Mouse (Mus musculus) liver, adult 2 months (tissue): ENCODE measurements around the gene Ptges3l.
A peak's percentile ranks its signal among the peaks of the same experiment; 100 is the strongest.

Experiments used
- CTCF ChIP-seq: fragments of 200-500 bp; IDR thresholded peaks from 2 replicates; pipeline ENCODE4 v1.5.1; 2011; ENCODE audit warnings: low read depth, low read length, control low read depth
- POLR2A ChIP-seq: fragments of 200-500 bp; IDR thresholded peaks from 2 replicates; pipeline ENCODE4 v1.6.1; 2011; ENCODE audit warnings: low read length, control low read depth; ENCODE audit not compliant: insufficient read depth; ENCODE audit errors: extremely low read depth

DNA sequence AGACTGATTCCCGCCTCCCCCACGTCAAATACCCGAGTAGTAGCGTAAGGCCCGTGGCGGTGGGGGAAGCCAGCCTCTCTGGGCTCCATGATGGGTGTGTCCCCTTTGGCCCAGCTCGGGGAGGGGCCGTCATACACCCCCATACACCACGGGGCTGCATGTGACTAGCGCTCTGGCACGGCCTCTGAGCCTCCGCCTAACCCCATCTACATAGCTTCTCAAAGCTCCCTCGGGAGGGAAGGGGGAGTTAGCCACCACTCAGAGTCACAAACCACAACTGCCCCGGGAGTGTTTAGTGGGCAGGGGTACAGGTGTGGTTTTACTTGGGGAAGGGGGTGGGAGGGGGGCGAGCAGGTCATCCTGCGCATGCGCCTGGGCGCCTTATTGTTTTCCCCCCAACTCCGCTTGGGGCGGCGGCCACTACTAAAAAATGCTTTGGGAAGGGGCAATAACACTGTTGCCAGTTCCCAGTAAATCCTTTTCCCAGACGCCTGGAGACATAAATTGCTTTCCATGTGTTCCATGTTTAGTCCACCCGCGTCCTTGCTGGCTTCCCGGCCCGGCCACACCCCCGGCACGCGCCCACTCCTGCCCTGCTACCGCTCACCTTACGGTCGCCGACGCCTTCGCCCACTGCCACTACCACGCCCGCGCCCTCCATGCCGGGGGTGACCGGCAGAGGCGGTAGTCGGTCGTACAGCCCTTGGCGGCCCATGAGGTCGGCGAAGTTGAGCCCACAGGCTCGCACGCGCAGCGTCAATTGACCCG is 40.2 kb upstream of the Ptges3l start:
- 0 out of 2 replicates have a peak, but pooled peaks have one; percentile 3 for TF ChIP-seq CTCF
- no peak for TF ChIP-seq POLR2A
